Mouse (Mus musculus): ENCODE data around the gene Zfp626.

- no peak for TF ChIP-seq POLR2A (IDR thresholded peaks at IDR 0.05; ENCODE audit: insufficient read depth, low read depth, low read length)
- TF ChIP-seq CTCF (IDR thresholded peaks at IDR 0.05) = no peak
Observed at GRCm38 (mm10) chr7:27840104-27840503, 33.1 kb downstream of the Zfp626 start.
